Mouse (Mus musculus) intestine, embryonic 15.5 days (tissue): ENCODE measurements around the gene Gmpr. TPM values are rescaled to one million over a fixed set of nuclear protein-coding genes. Genes with fewer than 3 reads are reported as not detected.

Experiments used
- ATAC-seq: fragments of 200-750 bp; cut with Nextera tagmentation; 2 replicates; pipeline ENCODE4 v1.8.0; 2017; ENCODE audit warnings: moderate TSS enrichment, moderate library complexity
- H3K27ac ChIP-seq: fragments of 300-500 bp; sonication (generic); 2 replicates; pipeline ENCODE4 v1.5.1; 2015; ENCODE audit warnings: mild to moderate bottlenecking, inconsistent platforms
- H3K27me3 ChIP-seq: fragments of 300-500 bp; sonication (generic); replicated peaks from 2 replicates; pipeline ENCODE4 v1.6.1; 2015; ENCODE audit warnings: inconsistent platforms
- H3K36me3 ChIP-seq: fragments of 300-500 bp; sonication (generic); 2 replicates; pipeline ENCODE4 v1.6.1; 2015; ENCODE audit warnings: inconsistent platforms
- H3K4me1 ChIP-seq: fragments of 300-500 bp; sonication (generic); replicated peaks from 2 replicates; pipeline ENCODE4 v1.6.1; 2015; ENCODE audit warnings: inconsistent platforms
- H3K4me2 ChIP-seq: fragments of 300-500 bp; sonication (generic); replicated peaks from 2 replicates; pipeline ENCODE4 v1.6.1; 2015; ENCODE audit warnings: mild to moderate bottlenecking, inconsistent platforms
- H3K4me3 ChIP-seq: fragments of 300-500 bp; sonication (generic); replicated peaks from 2 replicates; pipeline ENCODE4 v1.5.1; 2015; ENCODE audit warnings: inconsistent platforms
- H3K9ac ChIP-seq: fragments of 300-500 bp; sonication (generic); 2 replicates; pipeline ENCODE4 v1.6.1; 2015; ENCODE audit warnings: inconsistent platforms
- H3K9me3 ChIP-seq: fragments of 300-500 bp; sonication (generic); 2 replicates; pipeline ENCODE4 v1.6.1; 2016; ENCODE audit warnings: inconsistent platforms
- WGBS: fragments of 180-500 bp; shearing (Covaris S2); methylation state at CpG from one replicate; pipeline ENCODE4 v1.1.7; 2015; 5-methylcytosine and 5-hydroxymethylcytosine counted together
- polyA plus RNA-seq: library from polyadenylated mRNA; unstranded; fragments of >200 nt; fragmentation: Nextera tagmentation; extraction: Ambion mirVana; gene quantifications from 2 replicates; pipeline ENCODE4 v1.2.1, GENCODE M21; 2015

The Gmpr gene
- polyA plus RNA-seq, 1 experiment from 2014 or later, result 26.9 TPM

DNA sequence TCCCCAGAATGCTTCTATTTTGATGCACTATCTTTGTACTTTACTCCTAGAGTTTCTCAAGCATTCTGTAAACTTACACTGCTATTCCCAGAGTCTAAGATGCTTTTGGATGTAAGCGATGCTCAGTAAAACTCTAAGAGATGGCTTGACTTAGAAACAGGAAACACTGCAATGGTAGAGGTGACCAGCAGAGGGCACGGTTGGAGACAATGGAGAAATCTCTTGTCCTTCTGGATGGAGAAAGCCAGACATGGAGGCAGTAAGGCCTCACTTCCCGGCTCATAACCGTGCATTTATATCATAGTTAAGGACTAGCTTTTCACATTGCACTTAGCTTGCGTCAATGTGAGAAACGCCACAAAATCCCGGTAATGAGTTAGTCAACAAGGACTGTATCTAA, 53.3 kb downstream of the Gmpr start:
- Histone ChIP-seq H3K9me3 (no peaks in the 10 kb centered on the region), H3K4me3 (no peak overlapping the region), H3K4me2 (no peak overlapping the region), H3K36me3 (no peaks in the 10 kb centered on the region), H3K9ac (no peak overlapping the region), H3K4me1 (no peaks in the 10 kb centered on the region), H3K27ac (no peak overlapping the region), H3K27me3 (no peaks in the 10 kb centered on the region)
- 70% methylated on average over 7 of the region's 7 CpGs for WGBS
- ATAC-seq, result no peak

DNA sequence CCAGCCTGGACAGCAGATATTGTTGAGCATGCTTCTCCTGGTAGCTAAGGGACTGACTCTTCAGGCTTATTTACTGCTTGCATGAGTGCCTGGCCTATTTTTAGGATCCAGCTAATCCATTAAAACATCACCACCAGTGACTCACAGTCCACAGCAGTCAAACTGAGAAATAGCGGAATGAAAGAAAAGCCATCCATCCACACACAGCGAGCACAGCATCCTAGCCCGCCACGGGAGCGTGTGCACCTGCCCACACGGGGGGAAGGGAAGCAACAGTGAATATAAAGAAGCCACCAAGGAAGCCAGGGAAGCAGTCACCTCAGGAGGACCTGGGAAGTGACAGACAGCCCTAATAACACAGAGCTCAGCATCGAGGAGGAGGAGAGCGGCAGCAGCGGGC, 54.8 kb downstream of the Gmpr start:
- H3K27ac ChIP-seq, result no peak overlapping the region
- H3K36me3 ChIP-seq, result no peaks in the 10 kb centered on the region
- 81% methylated on average over 9 of the region's 9 CpGs for whole genome bisulfite sequencing
- H3K9me3 ChIP-seq, result no peaks in the 10 kb centered on the region
- no peaks in the 10 kb centered on the region for H3K4me1 ChIP-seq
- H3K9ac ChIP-seq, result no peak overlapping the region
- no peak overlapping the region for H3K4me3 ChIP-seq
- no peak for ATAC-seq
- H3K27me3 ChIP-seq, result no peaks in the 10 kb centered on the region
- no peak overlapping the region for H3K4me2 ChIP-seq

DNA sequence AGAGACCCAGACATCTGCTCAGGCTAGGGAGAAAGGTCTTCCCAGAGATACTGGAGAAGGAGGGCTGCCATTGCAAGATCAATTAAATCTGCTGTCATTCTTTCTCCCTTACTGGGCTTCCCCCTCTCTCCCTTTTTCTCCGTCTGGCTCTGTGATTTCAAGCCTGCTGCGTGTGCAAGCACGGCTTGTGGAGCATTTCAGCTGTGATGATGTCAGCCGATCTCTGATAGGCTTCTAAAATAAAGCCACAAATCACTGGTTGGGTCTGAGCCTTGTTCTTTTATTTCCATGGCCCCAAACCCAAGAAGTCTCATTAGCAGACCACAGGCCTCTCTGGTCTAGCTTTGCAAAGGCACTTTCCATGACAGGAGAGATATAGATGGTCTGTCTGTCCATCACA, 57.7 kb downstream of the Gmpr start:
- 62% methylated on average over 4 of the region's 4 CpGs for WGBS
- ATAC-seq, result no peak
- Histone ChIP-seq H3K36me3 (no peaks in the 10 kb centered on the region), H3K9ac (no peak overlapping the region), H3K27me3 (no peaks in the 10 kb centered on the region), H3K4me2 (no peak overlapping the region), H3K4me3 (no peak overlapping the region), H3K9me3 (no peaks in the 10 kb centered on the region), H3K4me1 (no peaks in the 10 kb centered on the region), H3K27ac (no peak overlapping the region)

DNA sequence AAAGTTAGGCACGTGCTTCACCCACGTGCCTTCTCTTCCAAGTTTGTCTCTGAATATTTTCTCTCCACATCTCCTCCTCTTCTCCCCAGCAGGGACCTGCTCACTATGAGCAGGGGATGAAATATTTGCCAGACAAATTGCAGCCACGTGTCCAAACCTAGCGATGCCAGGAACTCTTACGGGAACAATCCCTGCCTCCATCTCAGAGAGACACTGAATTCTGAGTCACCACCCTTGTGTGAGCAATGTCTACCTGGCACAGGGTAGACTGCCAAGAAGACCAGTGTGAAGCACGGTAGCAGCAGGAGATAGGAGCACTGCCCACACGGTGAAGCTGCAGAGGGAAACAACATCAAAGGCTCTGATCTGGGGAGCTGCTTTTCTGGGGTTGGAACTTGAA, 62.7 kb downstream of the Gmpr start:
- no peaks in the 10 kb centered on the region for H3K9me3 ChIP-seq
- no peak for ATAC-seq
- WGBS, result 71% methylated on average over 7 of the region's 7 CpGs
- H3K9ac ChIP-seq, result no peak overlapping the region
- no peaks in the 10 kb centered on the region for H3K36me3 ChIP-seq
- H3K4me3 ChIP-seq, result no peak overlapping the region
- H3K27ac ChIP-seq, result no peak overlapping the region
- H3K4me1 ChIP-seq, result no peaks in the 10 kb centered on the region
- no peaks in the 10 kb centered on the region for H3K27me3 ChIP-seq
- no peak overlapping the region for H3K4me2 ChIP-seq

DNA sequence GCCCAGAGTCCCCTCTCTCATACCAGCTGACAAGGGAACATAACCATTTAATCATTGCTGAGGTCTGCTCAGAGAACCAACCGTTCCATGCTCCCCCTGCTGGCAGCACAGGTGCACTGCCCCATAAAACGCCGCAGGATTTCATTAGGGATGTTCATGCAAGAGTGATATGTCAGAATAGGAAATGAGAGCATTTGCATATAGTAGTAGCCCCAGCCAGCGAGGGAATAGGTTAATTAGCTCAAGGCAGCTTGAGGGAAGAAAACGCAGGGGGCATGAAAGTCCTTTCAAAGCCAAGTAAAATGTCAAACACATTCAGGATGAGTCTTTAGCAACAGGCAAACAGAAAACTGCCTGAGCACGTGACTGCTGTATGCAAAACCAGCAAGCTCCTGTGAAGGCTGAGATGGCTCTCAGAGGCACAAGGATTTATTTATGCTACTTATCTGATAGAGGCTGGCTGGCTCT, 64.6 kb downstream of the Gmpr start:
- ATAC-seq, result peak; percentile 53; the same call in 1 of the 2 replicates
- WGBS, result 2% methylated on average over 6 of the region's 6 CpGs

DNA sequence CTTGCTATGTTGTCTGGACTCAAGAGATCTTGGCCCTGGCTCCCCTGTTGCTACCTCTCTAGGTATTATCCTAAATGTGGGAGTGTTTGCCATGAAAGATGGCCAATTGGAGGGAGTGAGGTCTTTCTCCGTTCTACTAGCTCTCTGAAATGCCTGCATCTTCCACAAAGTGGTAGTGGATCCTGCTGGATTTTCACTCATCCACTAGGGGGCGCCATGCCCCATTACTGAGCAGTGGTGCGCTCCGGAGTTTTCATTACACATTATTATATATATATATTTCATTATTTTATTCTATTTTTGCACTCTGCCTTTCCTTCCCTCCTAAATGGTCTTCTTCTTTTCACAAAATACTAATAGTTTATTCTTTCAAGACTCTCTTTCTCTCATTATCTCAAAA, 65.5 kb downstream of the Gmpr start:
- H3K36me3 ChIP-seq, result no peaks in the 10 kb centered on the region
- no peak overlapping the region for H3K9ac ChIP-seq
- no peak overlapping the region for H3K4me3 ChIP-seq
- no peak overlapping the region for H3K27ac ChIP-seq
- peaks cover 6% of the 10 kb centered on the region for H3K4me1 ChIP-seq
- ATAC-seq, result no peak
- H3K9me3 ChIP-seq, result no peaks in the 10 kb centered on the region
- no peak overlapping the region for H3K4me2 ChIP-seq
- 35% methylated on average over 4 of the region's 4 CpGs for WGBS
- no peaks in the 10 kb centered on the region for H3K27me3 ChIP-seq

More for the DNA sequence above, 64.6 kb downstream of the Gmpr start:
- H3K4me2 ChIP-seq, result peak overlapping the region; percentile 26; the same call in 1 of the 2 replicates
- H3K36me3 ChIP-seq, result no peaks in the 10 kb centered on the region
- no peak overlapping the region for H3K4me3 ChIP-seq
- no peaks in the 10 kb centered on the region for H3K27me3 ChIP-seq
- H3K9me3 ChIP-seq, result no peaks in the 10 kb centered on the region
- peaks cover 6% of the 10 kb centered on the region for H3K4me1 ChIP-seq
- no peak overlapping the region for H3K9ac ChIP-seq
- H3K27ac ChIP-seq, result no peak overlapping the region

DNA sequence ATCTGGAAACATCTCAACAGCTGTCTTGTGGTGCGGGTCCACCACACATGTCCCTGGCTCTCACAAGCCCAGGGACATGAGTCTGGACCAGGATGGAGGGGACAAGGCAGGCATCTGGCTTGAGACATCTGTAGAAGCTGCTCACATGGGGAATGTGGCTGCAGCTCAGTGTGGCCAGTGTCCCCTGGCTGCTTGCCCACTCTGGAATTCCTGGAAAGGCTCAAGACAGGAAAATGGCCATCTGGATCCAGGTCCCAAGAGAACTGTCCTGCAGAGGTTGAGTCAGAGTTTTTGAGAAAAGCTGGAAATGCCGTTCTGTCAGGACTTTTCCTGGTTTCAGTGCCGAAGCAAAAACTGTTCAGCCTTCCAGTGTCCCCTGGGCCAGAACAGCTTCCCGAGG, 68.9 kb downstream of the Gmpr start:
- 70% methylated on average over 4 of the region's 4 CpGs for WGBS
- peak overlapping the region; percentile 63; the same call in 1 of the 2 replicates for H3K27ac ChIP-seq
- 0 out of 2 replicates have a peak, but pooled peaks have one; percentile 36 for ATAC-seq
- no peaks in the 10 kb centered on the region for H3K9me3 ChIP-seq
- peaks cover 6% of the 10 kb centered on the region for H3K4me1 ChIP-seq
- no peak overlapping the region for H3K9ac ChIP-seq
- H3K4me3 ChIP-seq, result no peak overlapping the region
- H3K36me3 ChIP-seq, result no peaks in the 10 kb centered on the region
- no peak overlapping the region for H3K4me2 ChIP-seq
- H3K27me3 ChIP-seq, result no peaks in the 10 kb centered on the region

DNA sequence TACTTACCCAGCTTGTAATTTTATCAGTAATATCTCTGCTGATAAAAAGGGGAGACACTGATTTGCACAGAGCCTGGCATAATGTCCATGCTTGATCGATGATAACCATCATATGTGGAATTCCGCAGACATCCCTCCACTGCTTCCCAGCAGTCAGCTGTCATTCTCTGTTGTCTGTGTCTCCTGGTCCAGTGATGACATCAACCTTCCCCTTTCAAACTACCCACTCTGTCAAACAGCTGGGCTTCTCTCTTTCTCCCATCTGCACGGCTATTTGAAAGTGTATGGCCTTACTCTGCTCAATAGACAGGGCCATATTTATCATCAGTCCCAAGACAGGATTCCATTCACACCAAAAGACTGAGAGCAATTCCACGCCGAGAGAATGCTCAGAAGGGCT, 70.1 kb downstream of the Gmpr start:
- no peak for ATAC-seq
- WGBS, result 62% methylated on average over 5 of the region's 5 CpGs
- Histone ChIP-seq H3K27ac (no peak overlapping the region), H3K4me3 (no peak overlapping the region), H3K4me2 (no peak overlapping the region), H3K36me3 (no peaks in the 10 kb centered on the region), H3K9me3 (no peaks in the 10 kb centered on the region), H3K27me3 (no peaks in the 10 kb centered on the region), H3K9ac (no peak overlapping the region), H3K4me1 (peaks cover 6% of the 10 kb centered on the region)

DNA sequence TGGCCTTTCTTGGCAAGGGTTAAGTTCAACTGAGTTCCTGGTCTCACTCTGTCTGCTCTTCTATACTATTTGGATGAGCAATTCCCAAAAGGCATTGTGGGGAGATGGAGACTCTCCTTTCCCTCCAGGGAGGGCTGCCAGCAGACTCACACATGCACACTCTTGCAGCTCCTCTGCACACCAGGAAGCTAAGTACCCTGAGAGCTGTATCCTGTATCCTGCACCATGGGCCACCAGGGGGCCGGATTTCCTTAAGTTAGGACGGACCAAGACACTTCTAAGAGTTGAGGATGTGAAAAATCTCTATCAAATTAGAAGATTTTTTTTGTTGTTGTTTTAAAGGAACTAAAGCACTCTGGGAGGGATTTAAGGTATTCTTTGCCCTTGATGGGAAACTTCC, 70.5 kb downstream of the Gmpr start:
- Histone ChIP-seq H3K36me3 (no peaks in the 10 kb centered on the region), H3K4me3 (no peak overlapping the region), H3K9ac (no peak overlapping the region), H3K27ac (no peak overlapping the region), H3K27me3 (no peaks in the 10 kb centered on the region), H3K9me3 (no peaks in the 10 kb centered on the region), H3K4me2 (no peak overlapping the region), H3K4me1 (peaks cover 6% of the 10 kb centered on the region)
- ATAC-seq, result no peak
- 50% methylated on average over 2 of the region's 2 CpGs for WGBS

DNA sequence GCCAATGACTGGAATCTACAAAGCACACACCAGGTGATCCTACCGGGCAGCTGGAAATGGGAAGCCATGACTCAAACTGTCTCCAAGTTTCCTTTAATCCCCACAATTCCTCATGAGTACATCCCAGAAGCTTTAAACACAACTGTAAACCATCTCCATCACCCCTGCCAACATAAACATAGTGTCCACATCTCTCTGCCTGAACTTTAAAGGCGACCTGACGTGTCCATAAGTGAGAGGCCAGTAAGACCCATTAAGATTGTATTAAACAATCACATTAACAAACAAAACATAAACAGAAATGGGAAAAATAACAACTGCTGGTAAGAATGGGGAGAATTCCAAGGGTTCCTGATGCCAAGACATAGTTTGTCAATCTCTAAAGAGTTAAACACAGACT, 72.5 kb downstream of the Gmpr start:
- no peak overlapping the region for H3K4me2 ChIP-seq
- no peak for ATAC-seq
- H3K36me3 ChIP-seq, result no peaks in the 10 kb centered on the region
- H3K27me3 ChIP-seq, result no peaks in the 10 kb centered on the region
- WGBS, result 55% methylated on average over 3 of the region's 3 CpGs
- no peak overlapping the region for H3K27ac ChIP-seq
- peaks cover 6% of the 10 kb centered on the region for H3K4me1 ChIP-seq
- H3K9ac ChIP-seq, result no peak overlapping the region
- no peaks in the 10 kb centered on the region for H3K9me3 ChIP-seq
- no peak overlapping the region for H3K4me3 ChIP-seq

DNA sequence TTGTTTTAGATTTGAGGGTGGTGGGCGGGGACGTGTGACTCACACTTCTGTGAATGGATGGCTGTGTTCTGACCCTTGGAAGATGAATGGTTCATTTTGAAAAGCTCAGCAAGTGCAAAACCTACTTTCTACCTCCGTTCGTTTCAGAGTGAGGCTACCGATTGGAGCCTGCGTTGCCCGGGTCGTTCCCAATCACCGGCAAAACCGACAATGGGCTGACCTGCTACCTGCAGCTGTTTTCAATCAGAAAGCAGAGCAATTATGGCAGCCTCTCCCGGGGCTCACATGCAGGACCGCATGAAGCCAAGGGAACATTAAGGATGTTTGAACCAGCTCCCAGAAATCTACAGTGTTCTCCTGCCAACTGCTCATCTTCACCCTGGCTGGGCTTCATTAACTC, 75.0 kb downstream of the Gmpr start:
- no peak overlapping the region for H3K9ac ChIP-seq
- H3K27ac ChIP-seq, result no peak overlapping the region
- no peaks in the 10 kb centered on the region for H3K36me3 ChIP-seq
- H3K4me3 ChIP-seq, result no peak overlapping the region
- no peaks in the 10 kb centered on the region for H3K9me3 ChIP-seq
- ATAC-seq, result no peak
- no peak overlapping the region for H3K4me2 ChIP-seq
- no peaks in the 10 kb centered on the region for H3K4me1 ChIP-seq
- WGBS, result 69% methylated on average over 12 of the region's 12 CpGs
- H3K27me3 ChIP-seq, result no peaks in the 10 kb centered on the region

DNA sequence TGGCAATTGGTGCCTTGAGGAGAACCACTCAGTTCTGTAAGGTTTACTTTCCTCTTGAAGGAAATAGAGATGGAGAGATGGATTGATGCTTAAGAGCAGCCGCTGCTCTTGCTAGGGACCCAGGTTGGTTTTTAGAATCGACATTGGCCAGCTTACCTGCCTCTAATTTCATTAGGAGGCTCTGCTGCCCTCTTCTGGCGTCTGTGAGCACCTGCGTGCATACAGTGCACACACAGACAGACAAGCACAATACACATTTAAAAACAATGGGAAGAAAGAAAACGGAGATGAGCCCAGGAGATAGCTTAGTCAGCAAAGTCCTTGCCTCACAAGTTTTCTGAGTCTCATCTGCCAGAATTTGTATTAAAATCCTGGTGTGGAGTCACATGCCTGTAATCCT, 75.8 kb downstream of the Gmpr start:
- no peaks in the 10 kb centered on the region for H3K4me1 ChIP-seq
- no peaks in the 10 kb centered on the region for H3K36me3 ChIP-seq
- ATAC-seq, result no peak
- H3K4me3 ChIP-seq, result no peak overlapping the region
- no peaks in the 10 kb centered on the region for H3K9me3 ChIP-seq
- H3K27ac ChIP-seq, result no peak overlapping the region
- H3K9ac ChIP-seq, result no peak overlapping the region
- WGBS, result 89% methylated on average over 5 of the region's 5 CpGs
- H3K4me2 ChIP-seq, result no peak overlapping the region
- no peaks in the 10 kb centered on the region for H3K27me3 ChIP-seq

DNA sequence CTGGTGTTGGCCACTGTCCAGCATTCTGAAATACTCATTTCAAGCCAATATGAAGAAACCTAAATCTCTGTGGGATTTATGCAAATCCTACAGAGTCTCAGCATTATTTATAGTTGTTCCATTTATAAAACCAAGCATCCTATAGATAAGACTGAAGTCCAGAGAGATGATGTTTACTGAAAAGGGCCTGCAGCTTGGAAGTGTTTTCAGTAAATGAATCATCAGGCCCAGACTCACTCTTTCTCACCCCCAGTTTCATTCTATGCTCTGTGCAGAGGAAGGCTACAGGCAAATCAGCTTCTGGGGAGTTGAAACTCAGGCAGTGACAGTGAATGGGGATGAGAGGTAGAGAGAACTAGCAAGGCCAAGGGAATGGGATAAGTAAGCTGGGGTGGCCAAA, 83.7 kb downstream of the Gmpr start:
- Histone ChIP-seq H3K9ac (no peak overlapping the region), H3K27me3 (no peaks in the 10 kb centered on the region), H3K4me2 (no peak overlapping the region), H3K27ac (no peak overlapping the region), H3K4me1 (0 out of 2 replicates have a peak, but pooled peaks cover 5% of the 10 kb centered on the region), H3K4me3 (no peak overlapping the region), H3K36me3 (no peaks in the 10 kb centered on the region), H3K9me3 (no peaks in the 10 kb centered on the region)
- ATAC-seq, result no peak
